Mouse (Mus musculus): Measurements from ENCODE around the gene Lingo2. TPM values are rescaled to one million over a fixed set of nuclear protein-coding genes. Genes with fewer than 3 reads are reported as not detected.

The Lingo2 gene
- polyA plus RNA-seq, 1 experiment from 2014 or later = 2.4 TPM

DNA sequence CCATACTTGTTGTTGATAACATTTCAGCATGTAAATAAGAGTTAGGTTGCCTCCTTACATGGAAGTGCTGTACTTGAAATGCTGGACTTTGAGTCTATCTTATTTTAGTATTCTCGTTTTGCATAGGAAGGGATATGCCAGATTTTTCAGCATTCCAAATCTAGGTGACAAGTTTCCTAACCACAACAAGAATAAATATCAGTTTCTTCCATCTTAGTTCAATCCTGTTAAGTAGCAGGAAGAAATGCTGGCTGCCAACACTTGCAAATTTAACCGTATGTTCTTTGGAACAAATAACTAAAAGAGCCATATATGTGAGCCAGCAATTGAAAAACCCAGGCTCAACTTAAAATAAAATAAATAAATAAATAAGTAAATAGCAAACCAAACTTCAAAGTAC, 315.9 kb downstream of the Lingo2 start:
- 91% methylated on average over 2 of the region's 2 CpGs for WGBS
- H3K4me3 ChIP-seq (ENCODE audit: low read depth, low read length) = no peak overlapping the region
- H3K36me3 ChIP-seq (ENCODE audit: control insufficient read depth, insufficient read depth, low read length) = no peaks in the 10 kb centered on the region
- no peaks in the 10 kb centered on the region for H3K9me3 ChIP-seq (ENCODE audit: control insufficient read depth, low read length)
- no peak for ATAC-seq (ENCODE audit: low FRiP score)
- H3K4me2 ChIP-seq = no peak overlapping the region
- no peak overlapping the region for H3K27ac ChIP-seq (ENCODE audit: low read depth, low read length)
- no peak for DNase-seq (ENCODE audit: low spot score, missing footprints)
- no peaks in the 10 kb centered on the region for H3K4me1 ChIP-seq (ENCODE audit: control insufficient read depth, insufficient read depth, low read length)
- H3K27me3 ChIP-seq (ENCODE audit: control insufficient read depth, insufficient read depth, low read length) = no peaks in the 10 kb centered on the region
- no peak overlapping the region for H3K9ac ChIP-seq (ENCODE audit: low read length)

- no peak overlapping the region for H3K9ac ChIP-seq (ENCODE audit: low read length)
- H3K4me1 ChIP-seq (ENCODE audit: control insufficient read depth, insufficient read depth, low read length) = no peaks in the 10 kb centered on the region
- DNase-seq (ENCODE audit: low spot score, missing footprints) (no peak), ATAC-seq (ENCODE audit: low FRiP score) (no peak)
- no peaks in the 10 kb centered on the region for H3K27me3 ChIP-seq (ENCODE audit: control insufficient read depth, insufficient read depth, low read length)
- no peak overlapping the region for H3K27ac ChIP-seq (ENCODE audit: low read depth, low read length)
- H3K9me3 ChIP-seq (ENCODE audit: control insufficient read depth, low read length) = no peaks in the 10 kb centered on the region
- H3K4me2 ChIP-seq = no peak overlapping the region
- H3K4me3 ChIP-seq (ENCODE audit: low read depth, low read length) = no peak overlapping the region
- WGBS = 87% methylated on average over 5 of the region's 5 CpGs
- no peaks in the 10 kb centered on the region for H3K36me3 ChIP-seq (ENCODE audit: control insufficient read depth, insufficient read depth, low read length)
Observed at GRCm38 (mm10) chr4:36576801-36577200, 374.7 kb downstream of the Lingo2 start.

GRCm38 (mm10) chr4:36576256-36576655, 375.3 kb downstream of the Lingo2 start:
- no peak for ATAC-seq (ENCODE audit: low FRiP score)
- 79% methylated on average over 3 of the region's 3 CpGs for WGBS
- no peak overlapping the region for H3K27ac ChIP-seq (ENCODE audit: low read depth, low read length)

GRCm38 (mm10) chr4:36566544-36566943, 385.0 kb downstream of the Lingo2 start:
- 86% methylated on average over 1 of the region's 1 CpGs for WGBS

More at GRCm38 (mm10) chr4:36576256-36576655, 375.3 kb downstream of the Lingo2 start:
- Histone ChIP-seq H3K9me3 (ENCODE audit: control insufficient read depth, low read length) (no peaks in the 10 kb centered on the region), H3K27me3 (ENCODE audit: control insufficient read depth, insufficient read depth, low read length) (no peaks in the 10 kb centered on the region), H3K4me2 (no peak overlapping the region), H3K9ac (ENCODE audit: low read length) (no peak overlapping the region), H3K36me3 (ENCODE audit: control insufficient read depth, insufficient read depth, low read length) (no peaks in the 10 kb centered on the region), H3K4me1 (ENCODE audit: control insufficient read depth, insufficient read depth, low read length) (no peaks in the 10 kb centered on the region), H3K4me3 (ENCODE audit: low read depth, low read length) (no peak overlapping the region)
- no peak for DNase-seq (ENCODE audit: low spot score, missing footprints)

GRCm38 (mm10) chr4:36560997-36561396, 390.6 kb downstream of the Lingo2 start:
- no peak overlapping the region for H3K27ac ChIP-seq (ENCODE audit: low read depth, low read length)
- 91% methylated on average over 1 of the region's 1 CpGs for WGBS
- no peak overlapping the region for H3K4me2 ChIP-seq
- no peaks in the 10 kb centered on the region for H3K9me3 ChIP-seq (ENCODE audit: control insufficient read depth, low read length)
- no peak overlapping the region for H3K4me3 ChIP-seq (ENCODE audit: low read depth, low read length)
- no peak overlapping the region for H3K9ac ChIP-seq (ENCODE audit: low read length)
- ATAC-seq (ENCODE audit: low FRiP score) (no peak), DNase-seq (ENCODE audit: low spot score, missing footprints) (no peak)
- no peaks in the 10 kb centered on the region for H3K4me1 ChIP-seq (ENCODE audit: control insufficient read depth, insufficient read depth, low read length)
- H3K36me3 ChIP-seq (ENCODE audit: control insufficient read depth, insufficient read depth, low read length) = no peaks in the 10 kb centered on the region
- no peaks in the 10 kb centered on the region for H3K27me3 ChIP-seq (ENCODE audit: control insufficient read depth, insufficient read depth, low read length)

More at GRCm38 (mm10) chr4:36566544-36566943, 385.0 kb downstream of the Lingo2 start:
- Histone ChIP-seq H3K4me2 (no peak overlapping the region), H3K36me3 (ENCODE audit: control insufficient read depth, insufficient read depth, low read length) (no peaks in the 10 kb centered on the region), H3K27ac (ENCODE audit: low read depth, low read length) (no peak overlapping the region), H3K9me3 (ENCODE audit: control insufficient read depth, low read length) (no peaks in the 10 kb centered on the region), H3K4me3 (ENCODE audit: low read depth, low read length) (no peak overlapping the region), H3K9ac (ENCODE audit: low read length) (no peak overlapping the region), H3K4me1 (ENCODE audit: control insufficient read depth, insufficient read depth, low read length) (no peaks in the 10 kb centered on the region), H3K27me3 (ENCODE audit: control insufficient read depth, insufficient read depth, low read length) (no peaks in the 10 kb centered on the region)
- ATAC-seq (ENCODE audit: low FRiP score) (no peak), DNase-seq (ENCODE audit: low spot score, missing footprints) (no peak)

GRCm38 (mm10) chr4:36540664-36541360, 410.7 kb downstream of the Lingo2 start:
- ATAC-seq (ENCODE audit: low FRiP score) (no peak), DNase-seq (ENCODE audit: low spot score, missing footprints) (no peak)
- Histone ChIP-seq H3K9ac (ENCODE audit: low read length) (no peak overlapping the region), H3K4me1 (ENCODE audit: control insufficient read depth, insufficient read depth, low read length) (no peaks in the 10 kb centered on the region), H3K27ac (ENCODE audit: low read depth, low read length) (no peak overlapping the region), H3K27me3 (ENCODE audit: control insufficient read depth, insufficient read depth, low read length) (no peaks in the 10 kb centered on the region), H3K4me2 (no peak overlapping the region), H3K36me3 (ENCODE audit: control insufficient read depth, insufficient read depth, low read length) (no peaks in the 10 kb centered on the region), H3K4me3 (ENCODE audit: low read depth, low read length) (no peak overlapping the region), H3K9me3 (ENCODE audit: control insufficient read depth, low read length) (no peaks in the 10 kb centered on the region)
- 71% methylated on average over 2 of the region's 2 CpGs for WGBS

DNA sequence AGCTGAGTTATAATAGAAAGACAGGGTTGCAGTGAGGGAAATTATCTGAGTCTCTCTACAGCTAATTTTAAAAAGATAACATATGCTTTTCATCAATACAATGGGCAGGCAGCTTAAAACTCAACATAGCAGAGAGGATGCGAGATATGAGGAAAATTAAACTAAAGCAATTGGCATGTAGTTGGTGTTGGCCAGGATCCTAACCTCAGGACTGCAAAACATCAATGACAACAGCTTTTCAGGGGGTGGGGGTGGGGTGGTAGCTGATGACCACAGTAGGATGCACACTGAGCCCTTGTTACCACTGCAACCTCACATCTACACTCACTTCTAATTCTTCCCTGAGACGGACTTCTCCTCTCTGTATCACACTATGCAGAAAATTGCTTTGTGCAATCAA, 417.7 kb downstream of the Lingo2 start:
- Histone ChIP-seq H3K4me1 (ENCODE audit: control insufficient read depth, insufficient read depth, low read length) (no peaks in the 10 kb centered on the region), H3K4me2 (no peak overlapping the region), H3K27me3 (ENCODE audit: control insufficient read depth, insufficient read depth, low read length) (no peaks in the 10 kb centered on the region), H3K9ac (ENCODE audit: low read length) (no peak overlapping the region), H3K9me3 (ENCODE audit: control insufficient read depth, low read length) (no peaks in the 10 kb centered on the region), H3K27ac (ENCODE audit: low read depth, low read length) (no peak overlapping the region), H3K36me3 (ENCODE audit: control insufficient read depth, insufficient read depth, low read length) (no peaks in the 10 kb centered on the region), H3K4me3 (ENCODE audit: low read depth, low read length) (no peak overlapping the region)
- no peak for ATAC-seq (ENCODE audit: low FRiP score)
- 83% methylated on average over 2 of the region's 2 CpGs for WGBS
- no peak for DNase-seq (ENCODE audit: low spot score, missing footprints)

- Histone ChIP-seq H3K9ac (ENCODE audit: low read length) (no peak overlapping the region), H3K9me3 (ENCODE audit: control insufficient read depth, low read length) (no peaks in the 10 kb centered on the region), H3K36me3 (ENCODE audit: control insufficient read depth, insufficient read depth, low read length) (no peaks in the 10 kb centered on the region), H3K4me1 (ENCODE audit: control insufficient read depth, insufficient read depth, low read length) (no peaks in the 10 kb centered on the region), H3K4me3 (ENCODE audit: low read depth, low read length) (no peak overlapping the region), H3K27me3 (ENCODE audit: control insufficient read depth, insufficient read depth, low read length) (no peaks in the 10 kb centered on the region), H3K27ac (ENCODE audit: low read depth, low read length) (no peak overlapping the region), H3K4me2 (no peak overlapping the region)
- no peak for ATAC-seq (ENCODE audit: low FRiP score)
- 83% methylated on average over 1 of the region's 1 CpGs for WGBS
- no peak for DNase-seq (ENCODE audit: low spot score, missing footprints)
Observed at GRCm38 (mm10) chr4:36490255-36490654, 461.3 kb downstream of the Lingo2 start.

- Histone ChIP-seq H3K4me1 (ENCODE audit: control insufficient read depth, insufficient read depth, low read length) (no peaks in the 10 kb centered on the region), H3K9me3 (ENCODE audit: control insufficient read depth, low read length) (no peaks in the 10 kb centered on the region), H3K4me2 (no peak overlapping the region), H3K27ac (ENCODE audit: low read depth, low read length) (no peak overlapping the region), H3K27me3 (ENCODE audit: control insufficient read depth, insufficient read depth, low read length) (no peaks in the 10 kb centered on the region), H3K9ac (ENCODE audit: low read length) (no peak overlapping the region), H3K36me3 (ENCODE audit: control insufficient read depth, insufficient read depth, low read length) (no peaks in the 10 kb centered on the region), H3K4me3 (ENCODE audit: low read depth, low read length) (no peak overlapping the region)
- DNase-seq (ENCODE audit: low spot score, missing footprints) = no peak
- 0 out of 2 replicates have a peak, but pooled peaks have one; percentile 19 for ATAC-seq (ENCODE audit: low FRiP score)
- WGBS = 94% methylated on average over 3 of the region's 3 CpGs
Observed at GRCm38 (mm10) chr4:36435211-36435610, 516.3 kb downstream of the Lingo2 start.
